In genomic region chr11:115233526-115234290, GRCm38 (mm10) we compare ENCODE assay signal across 9 mouse cellular contexts. TPM values are rescaled to one million over a fixed set of nuclear protein-coding genes. Genes with fewer than 3 reads are reported as not detected.
DNase-seq lines count a peak whose midpoint lies in the region; ATAC-seq and TF ChIP-seq lines count a peak whose summit lies in the region.
"Had no signal": no experiment of that assay in that cellular context is flagged by ENCODE, and none has a peak within 500 bp of the region (broad histone marks: within the 10 kb centered on the region; RNA-seq: fewer than 3 reads in every experiment).

No protein-coding gene starts in this region.

- WGBS in heart, adult 2 months = 90% methylated on average over 20 of the region's 20 CpGs
- 58% methylated on average over 20 of the region's 20 CpGs for WGBS in heart, embryonic 11.5 days (ENCODE audit: insufficient replicate concordance)

- no peaks in the 10 kb centered on the region for H3K9me3 ChIP-seq in heart, embryonic 11.5 days (replicated peaks; ENCODE audit: control insufficient read depth, low read length)
- H3K9me3 ChIP-seq in CH12.LX (replicated peaks; ENCODE audit: low read length) = no peaks in the 10 kb centered on the region

- peaks cover 3% of the 10 kb centered on the region for H3K4me1 ChIP-seq in heart, adult 2 months (ENCODE audit: control insufficient read depth, insufficient read depth, low read length)
- H3K4me1 ChIP-seq in heart, embryonic 11.5 days (ENCODE audit: control insufficient read depth, insufficient read depth, low read length) = peaks cover 53% of the 10 kb centered on the region
- H3K4me1 ChIP-seq in CH12.LX (ENCODE audit: control insufficient read depth in 1 of 2, insufficient read depth in 2 of 2) = peaks cover 31 to 77% of the 10 kb centered on the region in 2 experiments

- in situ Hi-C loops in CH12.LX (cut with MboI; ENCODE audit: low pct_ligation_motif_present, low pct_unique_long_range_greater_than_20kb, low sequenced_read_pairs) = loop anchor here (5.0 kb wide), 2 partner anchors 39 to 71 kb away; partner anchors contain the start of gene Slc9a3r1

- intact Hi-C loops in heart, adult 2 months (cut with DNase I) = no loop called here

- H3K4me2 ChIP-seq in heart, embryonic 11.5 days = no peak overlapping the region
- H3K4me2 ChIP-seq in CH12.LX (ENCODE audit: insufficient read depth, low read depth, poor library complexity, severe bottlenecking) = no peak overlapping the region

- no peak for TF ChIP-seq POLR2A in heart, adult 2 months (IDR thresholded peaks at IDR 0.05; ENCODE audit: insufficient read depth, low read depth, low read length)
- no peak for TF ChIP-seq POLR2A in CH12.LX (IDR thresholded peaks at IDR 0.05; ENCODE audit: low read depth, low read length)

- no peak for DNase-seq in heart, adult 2 months
- DNase-seq in CH12.LX (ENCODE audit: extremely low read depth) = no peak
- DNase-seq in frontal cortex, adult 2 months (ENCODE audit: extremely low spot score in 1 of 2, low spot score in 1 of 2) = peak; percentile 34 to 52
- DNase-seq in lung, postnatal 36 days = peak; percentile 33
- no peak for DNase-seq in testis, postnatal 10 days (ENCODE audit: low spot score)
- DNase-seq in urinary bladder, adult 18-20 months (ENCODE audit: low spot score in 2 of 2) = no peak
- DNase-seq in thymus, postnatal 14 days = no peak

- peak; percentile 59 for TF ChIP-seq RAD21 in CH12.LX (IDR thresholded peaks at IDR 0.05; ENCODE audit: low read depth, low read length)

- no peaks in the 10 kb centered on the region for H3K36me3 ChIP-seq in heart, adult 2 months (ENCODE audit: control insufficient read depth, insufficient read depth, low read length)
- no peaks in the 10 kb centered on the region for H3K36me3 ChIP-seq in heart, embryonic 11.5 days (ENCODE audit: control insufficient read depth, insufficient read depth, low read length)
- H3K36me3 ChIP-seq in CH12.LX (replicated peaks in 1 of 2; ENCODE audit: control insufficient read depth in 1 of 2, insufficient read depth in 1 of 2, low read length in 1 of 2) = peaks cover 11 to 53% of the 10 kb centered on the region in 2 experiments

- H3K27me3 ChIP-seq in heart, adult 2 months (ENCODE audit: control insufficient read depth, insufficient read depth, low read length) = no peaks in the 10 kb centered on the region
- H3K27me3 ChIP-seq in heart, embryonic 11.5 days (ENCODE audit: control insufficient read depth, insufficient read depth, low read length) = no peaks in the 10 kb centered on the region; the same call in none of the 2 replicates
- H3K27me3 ChIP-seq in CH12.LX (replicated peaks) = no peaks in the 10 kb centered on the region

- no peaks in the 10 kb centered on the region for H3K79me2 ChIP-seq in heart, adult 2 months (replicated peaks; ENCODE audit: control insufficient read depth, insufficient read depth, low read length)
- no peaks in the 10 kb centered on the region for H3K79me2 ChIP-seq in CH12.LX (replicated peaks; ENCODE audit: control insufficient read depth, extremely low read depth, insufficient read depth, poor library complexity, severe bottlenecking)

- dilution Hi-C loops in CH12.LX (cut with MboI; ENCODE audit: extremely low pct_ligation_motif_present, extremely low pct_unique_long_range_greater_than_20kb, low sequenced_read_pairs) = no loop called here

- no peak for TF ChIP-seq EP300 in heart, adult 2 months (IDR thresholded peaks at IDR 0.05; ENCODE audit: insufficient read depth, low read depth, low read length)
- TF ChIP-seq EP300 in CH12.LX (IDR thresholded peaks at IDR 0.05; ENCODE audit: low read length) = no peak

- no peak overlapping the region for H3K9ac ChIP-seq in heart, adult 2 months (ENCODE audit: low read depth, low read length)
- H3K9ac ChIP-seq in heart, embryonic 11.5 days (ENCODE audit: low read depth, low read length) = no peak overlapping the region
- no peak overlapping the region for H3K9ac ChIP-seq in CH12.LX (ENCODE audit: insufficient read depth, low read depth)

- no peak for ATAC-seq in heart, embryonic 11.5 days (replicated peaks; ENCODE audit: insufficient number of reproducible peaks, low FRiP score, low TSS enrichment)

- TF ChIP-seq CTCF in heart, adult 2 months (IDR thresholded peaks at IDR 0.05) = peak; percentile 52
- peak in 1 of 2 experiments; percentile 54; a peak in 2 of 4 replicates for TF ChIP-seq CTCF in CH12.LX (conservative IDR thresholded peaks at IDR 0.05 in 1 of 2, IDR thresholded peaks at IDR 0.05 in 1 of 2; ENCODE audit: low read depth in 2 of 2, low read length in 2 of 2)

- no peak overlapping the region for H3K27ac ChIP-seq in heart, adult 2 months
- H3K27ac ChIP-seq in heart, embryonic 11.5 days (ENCODE audit: low read depth, low read length) = no peak overlapping the region
- no peak overlapping the region for H3K27ac ChIP-seq in CH12.LX (ENCODE audit: insufficient read depth, low read depth)

- H3K4me3 ChIP-seq in heart, adult 2 months = no peak overlapping the region
- H3K4me3 ChIP-seq in heart, embryonic 11.5 days (ENCODE audit: low read depth, low read length) = no peak overlapping the region
- H3K4me3 ChIP-seq in CH12.LX (replicated peaks in 1 of 3; ENCODE audit: low read depth in 2 of 3, low read length in 2 of 3, poor library complexity in 1 of 3) = no peak overlapping the region

TF ChIP-seq in CH12.LX, 34 proteins besides CTCF, POLR2A, EP300 and RAD21:
- TF ChIP-seq SMC3 (IDR thresholded peaks at IDR 0.05; ENCODE audit: low read depth, low read length) (peak; percentile 34), ZC3H11A (IDR thresholded peaks at IDR 0.05; ENCODE audit: low read depth, low read length) (no peak)

RNA-seq across cellular contexts. Expression of gene Grin2c, which starts 33.3 kb away (rescaled TPM):
- under 1 TPM; 0.25 to 0.26 TPM for total RNA-seq in heart, adult 2 months (2021)
- 1.6 and 2.0 TPM in 2 replicates for polyA plus RNA-seq in heart, adult 2 months (2012; rRNA removed)
- 0.13 TPM in 1 of 2 replicates, not detected in the other for polyA plus RNA-seq in heart, embryonic 11.5 days (2014; fragmentation: Nextera tagmentation; extraction: Ambion mirVana)
- total RNA-seq in CH12.LX (2012; rRNA removed) (0.04 TPM in 1 of 2 replicates, not detected in the other), CH12.LX (2014; rRNA removed) (not detected in 2 replicates)
- not detected in 2 replicates for polyA plus RNA-seq in CH12.LX (2012; ENCODE audit: insufficient read length, low read depth)
- 55.1 and 55.6 TPM in 2 replicates for polyA plus RNA-seq in frontal cortex, adult 2 months (2012; rRNA removed)
- total RNA-seq: gastrocnemius, postnatal 4 days had no signal

RNA-seq across cellular contexts. Expression of gene Fdxr, which starts 43.1 kb away (rescaled TPM):
- total RNA-seq in heart, adult 2 months (2021) = 1 to 10 TPM; 7.1 to 8.8 TPM
- 8.4 and 8.7 TPM in 2 replicates for polyA plus RNA-seq in heart, adult 2 months (2012; rRNA removed)
- 10.0 and 12.0 TPM in 2 replicates for polyA plus RNA-seq in heart, embryonic 11.5 days (2014; fragmentation: Nextera tagmentation; extraction: Ambion mirVana)
- total RNA-seq in CH12.LX (2012; rRNA removed) = 62.2 and 63.3 TPM in 2 replicates
- 40.9 and 43.8 TPM in 2 replicates for total RNA-seq in CH12.LX (2014; rRNA removed)
- polyA plus RNA-seq in CH12.LX (2012; ENCODE audit: insufficient read length, low read depth) = 58.6 and 62.1 TPM in 2 replicates
- 33.1 and 34.4 TPM in 2 replicates for polyA plus RNA-seq in frontal cortex, adult 2 months (2012; rRNA removed)

RNA-seq across cellular contexts. Expression of gene Nat9, which starts 46.0 kb away (rescaled TPM):
- 10 to 100 TPM; 18.5 to 23.6 TPM for total RNA-seq in heart, adult 2 months (2021)
- 20.2 and 31.5 TPM in 2 replicates for polyA plus RNA-seq in heart, adult 2 months (2012; rRNA removed)
- 13.7 and 15.7 TPM in 2 replicates for polyA plus RNA-seq in heart, embryonic 11.5 days (2014; fragmentation: Nextera tagmentation; extraction: Ambion mirVana)
- 51.7 and 74.0 TPM in 2 replicates for total RNA-seq in CH12.LX (2012; rRNA removed)
- 20.7 and 30.6 TPM in 2 replicates for total RNA-seq in CH12.LX (2014; rRNA removed)
- polyA plus RNA-seq in CH12.LX (2012; ENCODE audit: insufficient read length, low read depth) = 24.1 and 34.0 TPM in 2 replicates
- polyA plus RNA-seq in frontal cortex, adult 2 months (2012; rRNA removed) = 36.2 and 36.9 TPM in 2 replicates

RNA-seq across cellular contexts. Expression of gene Tmem104, which starts 46.4 kb away (rescaled TPM):
- 10 to 100 TPM in 1 of 2 experiments, 1 to 10 TPM in 1; 8.8 to 11.6 TPM for total RNA-seq in heart, adult 2 months (2021)
- 8.6 and 9.9 TPM in 2 replicates for polyA plus RNA-seq in heart, adult 2 months (2012; rRNA removed)
- polyA plus RNA-seq in heart, embryonic 11.5 days (2014; fragmentation: Nextera tagmentation; extraction: Ambion mirVana) = 7.5 and 8.2 TPM in 2 replicates
- total RNA-seq in CH12.LX (2012; rRNA removed) (15.7 and 16.1 TPM in 2 replicates), CH12.LX (2014; rRNA removed) (1.6 and 3.5 TPM in 2 replicates)
- polyA plus RNA-seq in CH12.LX (2012; ENCODE audit: insufficient read length, low read depth) = 10.3 and 10.8 TPM in 2 replicates
- 10.2 and 10.4 TPM in 2 replicates for polyA plus RNA-seq in frontal cortex, adult 2 months (2012; rRNA removed)

Comparison
In these comparisons a context has a peak if more than half of its experiments do, and no peak if none do; other contexts are left out.
1. DNase-seq: peak in frontal cortex, adult 2 months (2 of 2) and lung, postnatal 36 days (single experiment); none in heart, adult 2 months (0 of 2), CH12.LX (single experiment), testis, postnatal 10 days (single experiment), urinary bladder, adult 18-20 months (0 of 2) and thymus, postnatal 14 days (single experiment).
2. RNA of gene Grin2c, which starts 33.3 kb away (polyA plus RNA-seq): 55.1 to 55.6 TPM in frontal cortex, adult 2 months; 1.6 to 2.0 TPM in heart, adult 2 months, 0.13 TPM in heart, embryonic 11.5 days and not detected in CH12.LX; every median in the first group is over 10 times any median in the second.